Mouse (Mus musculus) spleen, adult 2 months (tissue): ENCODE results near the gene Gstp3.

Experiments used
- CTCF ChIP-seq: fragments of 200-500 bp; IDR thresholded peaks from 2 replicates; pipeline ENCODE4 v1.5.1; 2011; ENCODE audit warnings: mild to moderate bottlenecking, inconsistent platforms; ENCODE audit not compliant: insufficient read depth, insufficient read length, insufficient replicate concordance; ENCODE audit errors: extremely low read depth
- POLR2A ChIP-seq: fragments of 200-500 bp; IDR thresholded peaks from 2 replicates; pipeline ENCODE4 v1.6.1; 2011; ENCODE audit warnings: low read depth, low read length, inconsistent platforms

DNA sequence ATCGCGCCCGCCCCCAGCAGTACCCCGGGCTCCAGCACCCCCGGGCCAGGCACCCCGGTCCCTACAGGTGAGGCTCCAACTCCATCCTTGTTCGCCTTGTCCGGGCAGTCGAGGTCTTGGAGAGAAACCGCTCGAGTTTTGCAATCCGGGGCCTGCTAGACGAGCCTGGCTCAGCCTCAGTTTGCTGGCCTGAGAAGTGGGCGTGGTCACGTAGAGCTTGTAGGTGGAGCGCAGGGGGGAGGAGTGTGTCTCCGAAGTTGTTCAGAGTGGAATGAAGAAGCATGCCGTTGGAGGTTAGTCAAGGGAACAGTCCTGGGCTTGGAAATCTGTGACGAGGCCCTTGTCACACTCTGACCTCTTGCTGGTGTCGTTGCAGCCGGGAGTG is 38.1 kb upstream of the Gstp3 start:
- TF ChIP-seq CTCF (no peak), POLR2A (no peak)
